Mouse (Mus musculus) layer of hippocampus, postnatal 10 days (tissue): ENCODE results near the gene Nemf. TPM values are rescaled to one million over a fixed set of nuclear protein-coding genes. Genes with fewer than 3 reads are reported as not detected.

Experiments used
- DNase-seq, 2 experiments: peaks; one replicate each; pipeline ENCODE4 v3.0.0; 2021; ENCODE audit warnings: low spot score in 2 of 2
- total RNA-seq, 2 experiments: library from RNA; stranded (reverse); gene quantifications; 2 replicates each; pipeline ENCODE4 v1.2.3; 2021

Nemf gene
- total RNA-seq, 2 experiments from 2014 or later = 44.7 to 52.6 TPM

- no peak for DNase-seq
Measured at GRCm38 (mm10) chr12:69318431-69318830, 38.5 kb downstream of the Nemf start.

- DNase-seq = no peak
Measured at GRCm38 (mm10) chr12:69309659-69310058, 47.3 kb downstream of the Nemf start.

GRCm38 (mm10) chr12:69306333-69306732, 50.6 kb downstream of the Nemf start:
- no peak for DNase-seq

GRCm38 (mm10) chr12:69304051-69304450, 52.9 kb downstream of the Nemf start:
- DNase-seq = no peak

GRCm38 (mm10) chr12:69302171-69302570, 54.8 kb downstream of the Nemf start:
- DNase-seq = no peak

GRCm38 (mm10) chr12:69300391-69300790, 56.6 kb downstream of the Nemf start:
- no peak for DNase-seq

- no peak for DNase-seq
Measured at GRCm38 (mm10) chr12:69299831-69300230, 57.1 kb downstream of the Nemf start.

GRCm38 (mm10) chr12:69299231-69299630, 57.7 kb downstream of the Nemf start:
- DNase-seq = no peak

GRCm38 (mm10) chr12:69298281-69298680, 58.7 kb downstream of the Nemf start:
- DNase-seq = no peak

GRCm38 (mm10) chr12:69297411-69298150, 59.4 kb downstream of the Nemf start:
- no peak for DNase-seq

- DNase-seq = peak; percentile 86 to 91
Measured at GRCm38 (mm10) chr12:69296511-69297410, 60.2 kb downstream of the Nemf start, which contains the start of gene Klhdc2. TSS of gene Klhdc2 (plus strand) at chr12:69296681.

GRCm38 (mm10) chr12:69295651-69296050, 61.3 kb downstream of the Nemf start:
- no peak for DNase-seq

- DNase-seq = no peak
Measured at GRCm38 (mm10) chr12:69294936-69295335, 62.0 kb downstream of the Nemf start.

- no peak for DNase-seq
Measured at GRCm38 (mm10) chr12:69293815-69294214, 63.1 kb downstream of the Nemf start.

- no peak for DNase-seq
Measured at GRCm38 (mm10) chr12:69292401-69292800, 64.6 kb downstream of the Nemf start.

GRCm38 (mm10) chr12:69288699-69289098, 68.3 kb downstream of the Nemf start:
- no peak for DNase-seq

- no peak for DNase-seq
Measured at GRCm38 (mm10) chr12:69287535-69287934, 69.4 kb downstream of the Nemf start.

GRCm38 (mm10) chr12:69283146-69283545, 73.8 kb downstream of the Nemf start:
- DNase-seq = no peak

GRCm38 (mm10) chr12:69280915-69281314, 76.0 kb downstream of the Nemf start:
- DNase-seq = no peak

GRCm38 (mm10) chr12:69279931-69280469, 77.0 kb downstream of the Nemf start:
- DNase-seq = no peak

GRCm38 (mm10) chr12:69268956-69269355, 88.0 kb downstream of the Nemf start:
- no peak for DNase-seq
